Mouse (Mus musculus): Measurements from ENCODE around the gene Zbed5. TPM values are rescaled to one million over a fixed set of nuclear protein-coding genes. Genes with fewer than 3 reads are reported as not detected.
"Not testable (repeated sequence)": the region's sequence is repeated elsewhere in the genome, so short reads cannot be mapped to it uniquely, and the experiment has no call there.

Gene Zbed5
- 1 to 10 TPM; 3.8 to 5.8 TPM for total RNA-seq (2021)

GRCm38 (mm10) chr5:129895198-129896088 lies at the start of gene Zbed5:
Zbed5 (plus strand) TSS chr5:129895723.
- peak; percentile 89 to 91 for DNase-seq (ENCODE audit: extremely low spot score in 1 of 2, low spot score in 2 of 2)
- intact Hi-C loops (cut with DNase I): no loop called here

GRCm38 (mm10) chr5:129846752-129847557 lies 48.6 kb upstream of the Zbed5 start, which contains the start of gene Sumf2:
Sumf2 (plus strand) TSS chr5:129846986.
- DNase-seq (ENCODE audit: extremely low spot score in 1 of 2, low spot score in 2 of 2): peak; percentile 94 to 95
- intact Hi-C loops (cut with DNase I): no loop called here

- no peak for DNase-seq (ENCODE audit: extremely low spot score in 1 of 2, low spot score in 2 of 2)
- intact Hi-C loops (cut with DNase I): no loop called here
Measured at GRCm38 (mm10) chr5:129847558-129847820, 48.0 kb upstream of the Zbed5 start.

GRCm38 (mm10) chr5:129855163-129855562 lies 40.4 kb upstream of the Zbed5 start:
- no peak for DNase-seq (ENCODE audit: extremely low spot score in 1 of 2, low spot score in 2 of 2)
- intact Hi-C loops (cut with DNase I): no loop called here

- DNase-seq (ENCODE audit: extremely low spot score in 1 of 2, low spot score in 2 of 2): no peak
- intact Hi-C loops (cut with DNase I): no loop called here
Measured at GRCm38 (mm10) chr5:129856414-129856813, 39.1 kb upstream of the Zbed5 start.

- intact Hi-C loops (cut with DNase I): no loop called here
- DNase-seq (ENCODE audit: extremely low spot score in 1 of 2, low spot score in 2 of 2): no peak
Measured at GRCm38 (mm10) chr5:129862325-129862724, 33.2 kb upstream of the Zbed5 start.

GRCm38 (mm10) chr5:129864467-129864866 lies 31.1 kb upstream of the Zbed5 start:
- DNase-seq (ENCODE audit: extremely low spot score in 1 of 2, low spot score in 2 of 2): peak; percentile 20 to 71
- intact Hi-C loops (cut with DNase I): no loop called here

- intact Hi-C loops (cut with DNase I): no loop called here
- no peak for DNase-seq (ENCODE audit: extremely low spot score in 1 of 2, low spot score in 2 of 2)
Measured at GRCm38 (mm10) chr5:129865841-129866240, 29.7 kb upstream of the Zbed5 start.

GRCm38 (mm10) chr5:129869238-129869995 lies 26.1 kb upstream of the Zbed5 start:
- intact Hi-C loops (cut with DNase I): no loop called here
- DNase-seq (ENCODE audit: extremely low spot score in 1 of 2, low spot score in 2 of 2): no peak

GRCm38 (mm10) chr5:129871238-129871637 lies 24.3 kb upstream of the Zbed5 start:
- no peak for DNase-seq (ENCODE audit: extremely low spot score in 1 of 2, low spot score in 2 of 2)
- intact Hi-C loops (cut with DNase I): no loop called here

- intact Hi-C loops (cut with DNase I): no loop called here
- no peak for DNase-seq (ENCODE audit: extremely low spot score in 1 of 2, low spot score in 2 of 2)
Measured at GRCm38 (mm10) chr5:129873942-129874341, 21.6 kb upstream of the Zbed5 start.

GRCm38 (mm10) chr5:129875098-129875497 lies 20.4 kb upstream of the Zbed5 start:
- intact Hi-C loops (cut with DNase I): no loop called here
- no peak for DNase-seq (ENCODE audit: extremely low spot score in 1 of 2, low spot score in 2 of 2)

GRCm38 (mm10) chr5:129877731-129878455 lies 17.6 kb upstream of the Zbed5 start:
- peak in 1 of 2 experiments; percentile 48 for DNase-seq (ENCODE audit: extremely low spot score in 1 of 2, low spot score in 2 of 2)
- intact Hi-C loops (cut with DNase I): no loop called here

- intact Hi-C loops (cut with DNase I): no loop called here
- DNase-seq (ENCODE audit: extremely low spot score in 1 of 2, low spot score in 2 of 2): peak; percentile 50 to 79
Measured at GRCm38 (mm10) chr5:129878946-129879345, 16.6 kb upstream of the Zbed5 start.

- intact Hi-C loops (cut with DNase I): no loop called here
- no peak for DNase-seq (ENCODE audit: extremely low spot score in 1 of 2, low spot score in 2 of 2)
Measured at GRCm38 (mm10) chr5:129879888-129880287, 15.6 kb upstream of the Zbed5 start.

GRCm38 (mm10) chr5:129886271-129886670 lies 9.3 kb upstream of the Zbed5 start:
- intact Hi-C loops (cut with DNase I): no loop called here
- DNase-seq (ENCODE audit: extremely low spot score in 1 of 2, low spot score in 2 of 2): no peak

- intact Hi-C loops (cut with DNase I): no loop called here
- DNase-seq (ENCODE audit: extremely low spot score in 1 of 2, low spot score in 2 of 2): peak; percentile 93 to 98
Measured at GRCm38 (mm10) chr5:129886911-129887636, 8.4 kb upstream of the Zbed5 start, which contains the start of gene Chchd2. Chchd2 (minus strand) TSS chr5:129887470.

GRCm38 (mm10) chr5:129890390-129890789 lies 5.1 kb upstream of the Zbed5 start:
- intact Hi-C loops (cut with DNase I); DNase-seq (ENCODE audit: extremely low spot score in 1 of 2, low spot score in 2 of 2): not testable (repeated sequence)

All from left cerebral cortex, postnatal 10 days (tissue).